Mouse (Mus musculus) embryonic facial prominence, embryonic 12.5 days (tissue): Measurements from ENCODE around the gene Galnt7. TPM values are rescaled to one million over a fixed set of nuclear protein-coding genes. Genes with fewer than 3 reads are reported as not detected.

ENCODE experiments used
- ATAC-seq: fragments of 200-750 bp; cut with Nextera tagmentation; 2 replicates; pipeline ENCODE4 v1.8.0; 2017; ENCODE audit not compliant: insufficient number of reproducible peaks, insufficient read depth, low FRiP score, low TSS enrichment
- H3K27ac ChIP-seq: fragments of 300-500 bp; sonication (generic); 2 replicates; pipeline ENCODE4 v1.5.1; 2016; ENCODE audit warnings: mild to moderate bottlenecking
- H3K27me3 ChIP-seq: fragments of 300-500 bp; sonication (generic); 2 replicates; pipeline ENCODE4 v1.6.1; 2016; ENCODE audit warnings: mild to moderate bottlenecking, moderate library complexity
- H3K36me3 ChIP-seq: fragments of 300-500 bp; sonication (generic); 2 replicates; pipeline ENCODE4 v1.6.1; 2016; ENCODE audit warnings: mild to moderate bottlenecking
- H3K4me1 ChIP-seq: fragments of 300-500 bp; sonication (generic); 2 replicates; pipeline ENCODE4 v1.6.1; 2016
- H3K4me2 ChIP-seq: fragments of 300-500 bp; sonication (generic); replicated peaks from 2 replicates; pipeline ENCODE4 v1.6.1; 2016; ENCODE audit warnings: mild to moderate bottlenecking, moderate library complexity
- H3K4me3 ChIP-seq: fragments of 300-500 bp; sonication (generic); 2 replicates; pipeline ENCODE4 v1.5.1; 2016; ENCODE audit warnings: mild to moderate bottlenecking
- H3K9ac ChIP-seq: fragments of 300-500 bp; sonication (generic); 2 replicates; pipeline ENCODE4 v1.6.1; 2016; ENCODE audit warnings: mild to moderate bottlenecking, moderate library complexity
- H3K9me3 ChIP-seq: fragments of 300-500 bp; sonication (generic); 2 replicates; pipeline ENCODE4 v1.6.1; 2016; ENCODE audit warnings: mild to moderate bottlenecking, moderate library complexity
- WGBS: fragments of 180-500 bp; shearing (Covaris S2); methylation state at CpG from one replicate; pipeline ENCODE4 v1.1.7; 2016; 5-methylcytosine and 5-hydroxymethylcytosine counted together
- polyA plus RNA-seq: library from polyadenylated mRNA; unstranded; fragments of >200 nt; fragmentation: Nextera tagmentation; extraction: Ambion mirVana; gene quantifications from 2 replicates; pipeline ENCODE4 v1.2.1, GENCODE M21; 2016

The Galnt7 gene
- polyA plus RNA-seq, 1 experiment from 2014 or later, result 17.8 TPM

- H3K9me3 ChIP-seq, result no peaks in the 10 kb centered on the region
- peak overlapping the region; percentile 68 for H3K4me2 ChIP-seq
- H3K36me3 ChIP-seq, result peaks cover 13% of the 10 kb centered on the region
- peak overlapping the region; percentile 76 for H3K9ac ChIP-seq
- H3K4me1 ChIP-seq, result peaks cover 7% of the 10 kb centered on the region
- peak overlapping the region; percentile 98 for H3K27ac ChIP-seq
- peak overlapping the region; percentile 85 for H3K4me3 ChIP-seq
- H3K27me3 ChIP-seq, result no peaks in the 10 kb centered on the region
- ATAC-seq, result peak; percentile 64
- under 1% methylated on average over 54 of the region's 54 CpGs for WGBS
Measured at GRCm38 (mm10) chr8:57486491-57487440, 166.1 kb downstream of the Galnt7 start.

DNA sequence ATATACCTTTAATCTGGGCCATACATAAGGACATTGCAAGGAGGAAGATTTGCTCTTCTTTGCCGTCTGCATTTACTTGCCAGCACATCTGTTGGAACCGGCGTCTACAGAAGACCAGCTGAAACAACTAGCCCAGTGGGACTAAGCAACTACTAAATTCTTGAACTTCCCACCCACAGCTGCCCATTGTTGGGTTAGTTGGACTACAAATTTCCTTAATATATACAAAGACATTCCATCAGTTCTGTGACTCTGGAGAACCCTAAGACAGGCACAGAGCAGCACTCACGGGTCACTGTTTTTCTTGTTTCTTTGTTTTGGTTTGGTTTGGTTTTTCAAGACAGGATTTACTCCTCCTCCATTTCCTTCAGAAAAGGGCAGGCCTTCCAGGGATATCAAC is 172.2 kb downstream of the Galnt7 start:
- H3K27me3 ChIP-seq, result no peaks in the 10 kb centered on the region
- peaks cover 22% of the 10 kb centered on the region for H3K36me3 ChIP-seq
- 69% methylated on average over 4 of the region's 4 CpGs for WGBS
- H3K9me3 ChIP-seq, result no peaks in the 10 kb centered on the region
- peaks cover 5% of the 10 kb centered on the region for H3K4me1 ChIP-seq
- no peak overlapping the region for H3K4me3 ChIP-seq
- no peak overlapping the region for H3K27ac ChIP-seq
- no peak overlapping the region for H3K4me2 ChIP-seq
- ATAC-seq, result no peak
- H3K9ac ChIP-seq, result no peak overlapping the region

DNA sequence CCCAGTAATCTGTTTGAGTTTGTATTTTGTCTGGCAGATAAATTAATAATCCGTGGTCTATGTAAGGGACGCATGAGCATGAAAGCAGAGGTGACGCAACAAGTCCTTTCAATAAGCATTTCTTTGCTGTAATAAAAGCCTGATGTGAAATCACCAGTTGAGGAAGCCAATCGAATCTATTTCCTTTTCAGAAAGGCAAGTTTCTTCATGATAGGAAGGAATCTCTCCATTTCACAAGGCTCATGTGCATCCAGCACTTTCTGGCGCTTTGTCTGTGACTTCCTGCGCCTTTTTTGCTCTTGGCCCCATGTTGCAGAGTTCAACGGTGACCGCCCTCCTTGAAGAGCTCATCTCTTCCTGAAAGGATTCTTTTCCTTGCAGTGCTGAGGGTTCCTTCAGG is 173.1 kb downstream of the Galnt7 start:
- Histone ChIP-seq H3K9ac (no peak overlapping the region), H3K4me2 (no peak overlapping the region), H3K4me3 (no peak overlapping the region), H3K9me3 (no peaks in the 10 kb centered on the region), H3K27me3 (no peaks in the 10 kb centered on the region), H3K36me3 (peaks cover 22% of the 10 kb centered on the region), H3K4me1 (no peaks in the 10 kb centered on the region), H3K27ac (no peak overlapping the region)
- no peak for ATAC-seq
- 88% methylated on average over 8 of the region's 8 CpGs for WGBS

GRCm38 (mm10) chr8:57478406-57478805 is 174.4 kb downstream of the Galnt7 start:
- H3K9me3 ChIP-seq, result no peaks in the 10 kb centered on the region
- H3K4me2 ChIP-seq, result no peak overlapping the region
- no peak overlapping the region for H3K4me3 ChIP-seq
- H3K9ac ChIP-seq, result no peak overlapping the region
- no peak overlapping the region for H3K27ac ChIP-seq
- H3K36me3 ChIP-seq, result peaks cover 20% of the 10 kb centered on the region
- no peaks in the 10 kb centered on the region for H3K27me3 ChIP-seq
- ATAC-seq, result no peak
- WGBS, result 69% methylated on average over 3 of the region's 3 CpGs
- no peaks in the 10 kb centered on the region for H3K4me1 ChIP-seq

Other genes with a start within 250 kb of the Galnt7 start
- gene Scrg1, start 197.1 kb downstream of the Galnt7 start, polyA plus RNA-seq, result 2.9 and 3.2 TPM in 2 replicates
- 69.8 and 70.9 TPM in 2 replicates for gene Sap30, start 165.2 kb downstream of the Galnt7 start, polyA plus RNA-seq
- gene Hmgb2, start 141.1 kb downstream of the Galnt7 start, polyA plus RNA-seq, result 414 and 455 TPM in 2 replicates